Mouse (Mus musculus): ENCODE measurements around the gene Bicd1. TPM values are rescaled to one million over a fixed set of nuclear protein-coding genes. Genes with fewer than 3 reads are reported as not detected.

Bicd1 gene
- polyA plus RNA-seq, 1 experiment from 2014 or later: 42.9 TPM

GRCm38 (mm10) chr6:149580053-149580452 is 171.4 kb downstream of the Bicd1 start:
- Histone ChIP-seq H3K4me3 (replicated peaks) (no peak overlapping the region), H3K27me3 (no peaks in the 10 kb centered on the region), H3K4me2 (replicated peaks) (no peak overlapping the region), H3K9me3 (peaks cover 10% of the 10 kb centered on the region), H3K9ac (replicated peaks) (no peak overlapping the region), H3K27ac (no peak overlapping the region), H3K36me3 (peaks cover 3% of the 10 kb centered on the region; the same call in 1 of the 2 replicates), H3K4me1 (replicated peaks) (no peaks in the 10 kb centered on the region)
- no peak for ATAC-seq

DNA sequence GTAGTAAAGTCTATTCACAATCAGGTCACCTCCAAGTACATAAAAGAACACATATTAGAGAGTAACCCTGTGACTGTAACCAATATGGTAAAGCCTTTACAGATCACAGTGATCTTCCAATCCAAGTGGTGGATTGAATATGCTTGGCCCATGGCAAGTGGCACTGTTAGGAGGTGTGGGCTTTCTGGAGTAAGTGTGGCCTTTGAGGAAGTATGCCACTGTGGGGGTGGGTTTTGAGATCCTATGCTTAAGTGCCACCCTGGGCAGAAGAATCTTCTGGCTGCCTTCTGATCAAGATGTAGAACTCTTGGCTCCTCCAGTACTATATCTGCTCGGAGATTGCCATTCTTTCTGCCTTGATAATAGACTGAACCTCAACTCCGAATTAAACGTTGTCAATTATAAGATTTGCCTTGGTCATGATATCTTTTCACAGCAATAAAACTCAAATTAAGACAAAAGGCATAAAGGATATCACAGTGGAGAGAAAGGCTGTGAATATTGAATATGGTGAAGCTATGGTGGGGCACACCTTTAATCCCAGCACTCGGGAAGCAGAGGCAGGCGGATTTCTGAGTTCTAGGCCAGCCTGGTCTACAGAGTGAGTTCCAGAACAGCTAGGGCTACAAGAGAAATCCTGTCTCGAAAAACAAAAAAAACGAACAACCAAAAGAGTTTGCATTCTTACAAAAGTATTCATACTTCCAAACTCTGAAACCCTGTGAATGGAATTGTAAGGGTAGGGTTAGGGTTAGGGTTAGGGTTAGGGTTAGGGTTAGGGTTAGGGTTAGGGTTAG is 177.2 kb downstream of the Bicd1 start:
- no peak overlapping the region for H3K27ac ChIP-seq
- H3K27me3 ChIP-seq: no peaks in the 10 kb centered on the region
- H3K9ac ChIP-seq (replicated peaks): no peak overlapping the region
- H3K36me3 ChIP-seq: peaks cover 7% of the 10 kb centered on the region; the same call in 1 of the 2 replicates
- H3K4me1 ChIP-seq (replicated peaks): no peaks in the 10 kb centered on the region
- WGBS: 93% methylated on average over 7 of the region's 7 CpGs
- no peak overlapping the region for H3K4me3 ChIP-seq (replicated peaks)
- no peak for ATAC-seq
- H3K4me2 ChIP-seq (replicated peaks): no peak overlapping the region
- peaks cover 20% of the 10 kb centered on the region for H3K9me3 ChIP-seq

Small RNAs within 50 kb of the gene (microRNA-seq; reads per million reads assigned to microRNA genes)
- gene Gm24307: not detected

Other genes with a start within 250 kb of the Bicd1 start
- 119 and 126 TPM in 2 replicates for gene Amn1, start 220.2 kb upstream of the Bicd1 start, polyA plus RNA-seq (2015; fragmentation: Nextera tagmentation; extraction: Ambion mirVana)
- gene Resf1, start 99.5 kb upstream of the Bicd1 start, polyA plus RNA-seq (2015; fragmentation: Nextera tagmentation; extraction: Ambion mirVana): 39.7 and 41.2 TPM in 2 replicates

Data from midbrain, embryonic 13.5 days (tissue).